Mouse (Mus musculus): ENCODE results near the gene Iqcf5.

- TF ChIP-seq POLR2A (IDR thresholded peaks at IDR 0.05; ENCODE audit: low read depth, low read length): no peak
- TF ChIP-seq CTCF (IDR thresholded peaks at IDR 0.05; ENCODE audit: borderline replicate concordance, insufficient read depth, low read length): no peak
These were observed 29.3 kb upstream of the Iqcf5 start for GRCm38 (mm10) chr9:106485076-106485475.

Measured in embryonic fibroblast, embryonic 13.5 days (primary cell).